Mouse (Mus musculus): ENCODE results near the gene Tbrg4. TPM values are rescaled to one million over a fixed set of nuclear protein-coding genes. Genes with fewer than 3 reads are reported as not detected.
A peak's percentile ranks its signal among the peaks of the same experiment; 100 is the strongest.

Tbrg4 gene
- total and polyA plus RNA-seq, 3 experiments = 192 to 756 (median 278) TPM

GRCm38 (mm10) chr11:6587249-6587940, 38.5 kb downstream of the Tbrg4 start:
- no peak overlapping the region for H3K27ac ChIP-seq (ENCODE audit: control insufficient read depth, low read depth, low read length)
- H3K4me1 ChIP-seq (ENCODE audit: control insufficient read depth in 1 of 2, insufficient read depth in 2 of 2, low read length in 2 of 2) = peaks cover 10 to 28% of the 10 kb centered on the region in 2 experiments
- no peaks in the 10 kb centered on the region for H3K9me3 ChIP-seq (replicated peaks; ENCODE audit: insufficient read depth, low read length)
- no peak for DNase-seq (ENCODE audit: low read depth, low spot score)
- H3K36me3 ChIP-seq (ENCODE audit: control insufficient read depth in 1 of 2, insufficient read depth in 2 of 2, low read length in 2 of 2) = peaks cover 21 to 27% of the 10 kb centered on the region in 2 experiments
- no peak for TF ChIP-seq ZKSCAN1 (IDR thresholded peaks at IDR 0.05; ENCODE audit: low read depth, low read length)
- TF ChIP-seq SMC3 (IDR thresholded peaks at IDR 0.05; ENCODE audit: low read depth, low read length) = no peak
- no peak for TF ChIP-seq GATA1 (IDR thresholded peaks at IDR 0.05; ENCODE audit: low read depth, low read length)
- no peaks in the 10 kb centered on the region for H3K79me2 ChIP-seq (ENCODE audit: control insufficient read depth, insufficient read depth, low read length, poor library complexity)
- H3K9ac ChIP-seq (ENCODE audit: control insufficient read depth, low read depth, low read length, poor library complexity, severe bottlenecking) = no peak overlapping the region
- H3K4me3 ChIP-seq (ENCODE audit: control insufficient read depth in 1 of 2, insufficient read depth in 1 of 2, low read depth in 2 of 2, low read length in 2 of 2) = no peak overlapping the region
- H3K27me3 ChIP-seq (ENCODE audit: control insufficient read depth in 1 of 2, insufficient read depth in 2 of 2, low read length in 2 of 2) = no peaks in the 10 kb centered on the region

GRCm38 (mm10) chr11:6586660-6587059, 39.2 kb downstream of the Tbrg4 start:
- no peaks in the 10 kb centered on the region for H3K9me3 ChIP-seq (replicated peaks; ENCODE audit: insufficient read depth, low read length)
- peaks cover 10 to 28% of the 10 kb centered on the region in 2 experiments for H3K4me1 ChIP-seq (ENCODE audit: control insufficient read depth in 1 of 2, insufficient read depth in 2 of 2, low read length in 2 of 2)
- H3K36me3 ChIP-seq (ENCODE audit: control insufficient read depth in 1 of 2, insufficient read depth in 2 of 2, low read length in 2 of 2) = peaks cover 18 to 27% of the 10 kb centered on the region in 2 experiments
- H3K27ac ChIP-seq (ENCODE audit: control insufficient read depth, low read depth, low read length) = peak overlapping the region; percentile 74
- no peaks in the 10 kb centered on the region for H3K27me3 ChIP-seq (ENCODE audit: control insufficient read depth in 1 of 2, insufficient read depth in 2 of 2, low read length in 2 of 2)
- peak; percentile 91 for DNase-seq (ENCODE audit: low read depth, low spot score)
- H3K79me2 ChIP-seq (ENCODE audit: control insufficient read depth, insufficient read depth, low read length, poor library complexity) = no peaks in the 10 kb centered on the region
- no peak overlapping the region for H3K4me3 ChIP-seq (ENCODE audit: control insufficient read depth in 1 of 2, insufficient read depth in 1 of 2, low read depth in 2 of 2, low read length in 2 of 2)
- H3K9ac ChIP-seq (ENCODE audit: control insufficient read depth, low read depth, low read length, poor library complexity, severe bottlenecking) = no peak overlapping the region
- TF ChIP-seq USF2 (IDR thresholded peaks at IDR 0.05; ENCODE audit: borderline replicate concordance in 1 of 2, insufficient read depth in 1 of 2, low read depth in 1 of 2, low read length in 2 of 2) = no peak
- TF ChIP-seq SIN3A (IDR thresholded peaks at IDR 0.05; ENCODE audit: low read length) = peak; percentile 91
- no peak for TF ChIP-seq ZMIZ1 (IDR thresholded peaks at IDR 0.05; ENCODE audit: low read depth, low read length)
- peak; percentile 83 to 88; a peak in 3 of 4 replicates for TF ChIP-seq EP300 (IDR thresholded peaks at IDR 0.05; ENCODE audit: low read depth in 1 of 2, low read length in 2 of 2)
- no peak for TF ChIP-seq MAZ (IDR thresholded peaks at IDR 0.05; ENCODE audit: low read depth, low read length)
- TF ChIP-seq ZKSCAN1 (IDR thresholded peaks at IDR 0.05; ENCODE audit: low read depth, low read length) = no peak
- TF ChIP-seq ZC3H11A (IDR thresholded peaks at IDR 0.05; ENCODE audit: low read depth, low read length) = no peak; the same call in 1 of the 2 replicates
- no peak for TF ChIP-seq CHD2 (IDR thresholded peaks at IDR 0.05; ENCODE audit: low read length)
- no peak for TF ChIP-seq POLR2AphosphoS2 (IDR thresholded peaks at IDR 0.05; ENCODE audit: low read length)
- TF ChIP-seq TCF12 (IDR thresholded peaks at IDR 0.05; ENCODE audit: low read depth, low read length) = peak; percentile 70
- TF ChIP-seq RCOR1 (IDR thresholded peaks at IDR 0.05; ENCODE audit: low read depth, low read length) = peak; percentile 56; the same call in 1 of the 2 replicates
- TF ChIP-seq CTCF (IDR thresholded peaks at IDR 0.05 in 2 of 3, conservative IDR thresholded peaks at IDR 0.05 in 1 of 3; ENCODE audit: control insufficient read depth in 1 of 3, insufficient read depth in 1 of 3, low read depth in 2 of 3, low read length in 3 of 3, poor library complexity in 1 of 3, severe bottlenecking in 1 of 3) = peak in 2 of 3 experiments; percentile 24 to 68; a peak in 3 of 6 replicates
- no peak for TF ChIP-seq GABPA (IDR thresholded peaks at IDR 0.05; ENCODE audit: low read depth, low read length)
- TF ChIP-seq CHD1 (IDR thresholded peaks at IDR 0.05; ENCODE audit: low read depth, low read length) = no peak
- peak; percentile 96 for TF ChIP-seq MEF2A (IDR thresholded peaks at IDR 0.05; ENCODE audit: extremely low read depth, insufficient replicate concordance, low read depth, low read length, poor library complexity, severe bottlenecking)
- peak; percentile 76 for TF ChIP-seq SMC3 (IDR thresholded peaks at IDR 0.05; ENCODE audit: low read depth, low read length)
- peak; percentile 62; the same call in 1 of the 2 replicates for TF ChIP-seq HCFC1 (IDR thresholded peaks at IDR 0.05; ENCODE audit: low read depth, low read length)
- TF ChIP-seq NELFE (IDR thresholded peaks at IDR 0.05; ENCODE audit: low read depth, low read length) = no peak
- TF ChIP-seq KAT2A (conservative IDR thresholded peaks at IDR 0.05; ENCODE audit: low read depth, low read length) = no peak
- peak; percentile 80 for TF ChIP-seq ETS1 (IDR thresholded peaks at IDR 0.05; ENCODE audit: low read depth, low read length)
- no peak for TF ChIP-seq TBP (IDR thresholded peaks at IDR 0.05; ENCODE audit: low read depth, low read length)
- peak; percentile 61; the same call in 1 of the 2 replicates for TF ChIP-seq MXI1 (IDR thresholded peaks at IDR 0.05; ENCODE audit: low read depth, low read length)
- peak; percentile 28; the same call in 1 of the 2 replicates for TF ChIP-seq TAL1 (IDR thresholded peaks at IDR 0.05; ENCODE audit: low read length)
- TF ChIP-seq POLR2AphosphoS5 (IDR thresholded peaks at IDR 0.05; ENCODE audit: borderline replicate concordance, low read depth, low read length) = no peak
- peak; percentile 28; the same call in 1 of the 2 replicates for TF ChIP-seq MAX (IDR thresholded peaks at IDR 0.05; ENCODE audit: low read length)
- TF ChIP-seq POLR2A (IDR thresholded peaks at IDR 0.05; ENCODE audit: control insufficient read depth in 1 of 2, insufficient read depth in 1 of 2, low read depth in 1 of 2, low read length in 2 of 2, poor library complexity in 1 of 2) = no peak
- peak; percentile 65; the same call in 1 of the 2 replicates for TF ChIP-seq GATA1 (IDR thresholded peaks at IDR 0.05; ENCODE audit: low read depth, low read length)
- peak; percentile 89 for TF ChIP-seq ELF1 (IDR thresholded peaks at IDR 0.05; ENCODE audit: low read depth, low read length)
- TF ChIP-seq JUND (IDR thresholded peaks at IDR 0.05; ENCODE audit: low read depth, low read length) = no peak
- no peak for TF ChIP-seq MAFK (IDR thresholded peaks at IDR 0.05; ENCODE audit: borderline replicate concordance, low read depth, low read length)
